Mouse (Mus musculus) heart, adult 2 months (tissue): ENCODE measurements at regions not wholly inside any gene's neighbourhood (a gene's known extent, or its start where the extent isn't known, plus 50 kb on each side); places are given as distances from the start of the nearest gene placed in this dataset.

Experiments used
- CTCF ChIP-seq: fragments of 200-600 bp; IDR thresholded peaks from 2 replicates; pipeline ENCODE4 v1.8.1; 2022; ENCODE audit warnings: antibody characterized with exemption, mild to moderate bottlenecking, moderate library complexity
- EP300 ChIP-seq: fragments of 200-500 bp; IDR thresholded peaks from 2 replicates; pipeline ENCODE4 v1.6.1; 2011; ENCODE audit warnings: low read depth, low read length, control low read depth; ENCODE audit not compliant: insufficient read depth
- POLR2A ChIP-seq: fragments of 200-500 bp; IDR thresholded peaks from 2 replicates; pipeline ENCODE4 v1.6.1; 2011; ENCODE audit warnings: mild to moderate bottlenecking, low read depth, low read length, control low read depth; ENCODE audit not compliant: insufficient read depth

- TF ChIP-seq POLR2A (no peak), CTCF (no peak), EP300 (no peak)
Measured at GRCm38 (mm10) chr7:34580866-34581265, 75.7 kb downstream of the Kctd15 start.
